Comparison of ENCODE assay signal across 25 mouse cellular contexts in genomic region chr7:133044721-133045120, GRCm38 (mm10).
DNase-seq lines count a peak whose midpoint lies in the region; ATAC-seq and TF ChIP-seq lines count a peak whose summit lies in the region.
"Had no signal": no experiment of that assay in that cellular context is flagged by ENCODE, and none has a peak within 500 bp of the region (broad histone marks: within the 10 kb centered on the region; RNA-seq: fewer than 3 reads in every experiment).

No protein-coding gene starts in this region.

- no peak for TF ChIP-seq CTCF in kidney, adult 2 months (conservative IDR thresholded peaks at IDR 0.05; ENCODE audit: insufficient read depth, insufficient read length, low read depth, low read length)
- no peak for TF ChIP-seq CTCF in lung, postnatal 0 days (IDR thresholded peaks at IDR 0.05)

- H3K9ac ChIP-seq in kidney, embryonic 16.5 days (replicated peaks; ENCODE audit: low read length), result no peak overlapping the region
- H3K9ac ChIP-seq in lung, postnatal 0 days (replicated peaks; ENCODE audit: low read depth), result no peak overlapping the region
- H3K9ac ChIP-seq in intestine, embryonic 16.5 days (ENCODE audit: low read depth, low read length), result no peak overlapping the region
- H3K9ac ChIP-seq: hindbrain, embryonic 12.5 days; liver, embryonic 15.5 days had no signal

- H3K27ac ChIP-seq in kidney, embryonic 16.5 days (ENCODE audit: low read length), result peak overlapping the region; percentile 55; the same call in 1 of the 2 replicates
- no peak overlapping the region for H3K27ac ChIP-seq in kidney, adult 2 months (ENCODE audit: insufficient read depth, low read depth, low read length)
- peak overlapping the region; percentile 17; the same call in 1 of the 2 replicates for H3K27ac ChIP-seq in lung, postnatal 0 days (ENCODE audit: low read length)
- peak overlapping the region; percentile 64 for H3K27ac ChIP-seq in intestine, embryonic 16.5 days (ENCODE audit: low read length)
- H3K27ac ChIP-seq: hindbrain, embryonic 12.5 days; liver, embryonic 15.5 days; midbrain, embryonic 10.5 days had no signal

- H3K36me3 ChIP-seq in kidney, embryonic 16.5 days (ENCODE audit: insufficient read depth, low read length), result no peaks in the 10 kb centered on the region
- H3K36me3 ChIP-seq in kidney, adult 2 months (ENCODE audit: control insufficient read depth, insufficient read depth, low read length), result no peaks in the 10 kb centered on the region
- no peaks in the 10 kb centered on the region for H3K36me3 ChIP-seq in lung, postnatal 0 days (ENCODE audit: insufficient read depth, low read length)
- no peaks in the 10 kb centered on the region for H3K36me3 ChIP-seq in intestine, embryonic 16.5 days (ENCODE audit: control insufficient read depth, insufficient read depth, low read length)
- H3K36me3 ChIP-seq: liver, embryonic 15.5 days had no signal

- H3K27me3 ChIP-seq in kidney, embryonic 16.5 days (ENCODE audit: insufficient read depth, low read length), result no peaks in the 10 kb centered on the region
- no peaks in the 10 kb centered on the region for H3K27me3 ChIP-seq in kidney, adult 2 months (replicated peaks; ENCODE audit: control insufficient read depth, insufficient read depth, low read length)
- no peaks in the 10 kb centered on the region for H3K27me3 ChIP-seq in lung, postnatal 0 days (replicated peaks; ENCODE audit: insufficient read depth, low read length)
- H3K27me3 ChIP-seq in intestine, embryonic 16.5 days (replicated peaks; ENCODE audit: control insufficient read depth, insufficient read depth, low read length), result no peaks in the 10 kb centered on the region
- H3K27me3 ChIP-seq: hindbrain, embryonic 12.5 days; liver, embryonic 15.5 days had no signal

- no peak for ATAC-seq in kidney, embryonic 16.5 days (ENCODE audit: low FRiP score, low TSS enrichment)
- peak; percentile 11; the same call in 1 of the 2 replicates for ATAC-seq in lung, postnatal 0 days
- peak; percentile 66 for ATAC-seq in intestine, embryonic 16.5 days
- ATAC-seq: activated CD4-positive, CD25-positive, alpha-beta regulatory T cell, adult 4 months; CD4-positive, CD25-positive, alpha-beta regulatory T cell, adult 4 months; forebrain, embryonic 14.5 days; midbrain, embryonic 16.5 days had no signal

- WGBS in kidney, embryonic 16.5 days, result 17% methylated on average over 4 of the region's 4 CpGs
- 44% methylated on average over 4 of the region's 4 CpGs for WGBS in kidney, adult 2 months
- WGBS in lung, postnatal 0 days, result 31% methylated on average over 4 of the region's 4 CpGs
- 36% methylated on average over 4 of the region's 4 CpGs for WGBS in intestine, embryonic 16.5 days

- no peak overlapping the region for H3K4me2 ChIP-seq in kidney, embryonic 16.5 days (replicated peaks; ENCODE audit: low read depth, low read length)
- no peak overlapping the region for H3K4me2 ChIP-seq in lung, postnatal 0 days (replicated peaks; ENCODE audit: low read depth, low read length)
- H3K4me2 ChIP-seq in intestine, embryonic 16.5 days (ENCODE audit: low read depth, low read length), result peak overlapping the region; percentile 8; the same call in 1 of the 2 replicates
- H3K4me2 ChIP-seq: heart, embryonic 11.5 days; hindbrain, embryonic 12.5 days; liver, embryonic 15.5 days had no signal

- no peaks in the 10 kb centered on the region for H3K9me3 ChIP-seq in kidney, embryonic 16.5 days (ENCODE audit: low read length)
- no peaks in the 10 kb centered on the region for H3K9me3 ChIP-seq in lung, postnatal 0 days (ENCODE audit: low read length)
- no peaks in the 10 kb centered on the region for H3K9me3 ChIP-seq in intestine, embryonic 16.5 days (ENCODE audit: control insufficient read depth, low read length)
- H3K9me3 ChIP-seq: hindbrain, embryonic 12.5 days; liver, embryonic 15.5 days; midbrain, embryonic 10.5 days had no signal

- no peak for DNase-seq in kidney, adult 2 months
- DNase-seq in lung, postnatal 0 days (ENCODE audit: low spot score), result peak; percentile 70
- DNase-seq in lung, postnatal 10 days, result no peak
- DNase-seq in heart, adult 11 months, result no peak
- DNase-seq in urinary bladder, postnatal 14 days (ENCODE audit: low spot score), result no peak
- DNase-seq: adrenal gland, adult 2 months; adrenal gland, postnatal 36 days; cerebellum, adult 2 months; cerebellum, postnatal 25 days; gastrocnemius, postnatal 14 days; heart, postnatal 36 days; kidney, adult 8-10 months; layer of hippocampus, adult 9-11 months; lung, postnatal 14 days; right cerebral cortex, postnatal 4 days had no signal

- peak; percentile 42; the same call in 1 of the 2 replicates for TF ChIP-seq EP300 in lung, postnatal 0 days (IDR thresholded peaks at IDR 0.05)

- H3K4me1 ChIP-seq in kidney, embryonic 16.5 days (ENCODE audit: insufficient read depth, low read length), result peaks cover 83% of the 10 kb centered on the region
- H3K4me1 ChIP-seq in kidney, adult 2 months (ENCODE audit: control insufficient read depth, insufficient read depth, low read length), result peaks cover 17% of the 10 kb centered on the region
- H3K4me1 ChIP-seq in lung, postnatal 0 days (ENCODE audit: insufficient read depth, low read depth, low read length), result peaks cover 44% of the 10 kb centered on the region
- peaks cover 77% of the 10 kb centered on the region for H3K4me1 ChIP-seq in intestine, embryonic 16.5 days (ENCODE audit: control insufficient read depth, insufficient read depth, low read length)

- no peak for TF ChIP-seq POLR2A in kidney, adult 2 months (IDR thresholded peaks at IDR 0.05; ENCODE audit: low read depth, low read length)

- H3K4me3 ChIP-seq in kidney, embryonic 16.5 days (ENCODE audit: low read length), result no peak overlapping the region
- no peak overlapping the region for H3K4me3 ChIP-seq in kidney, adult 2 months (ENCODE audit: insufficient read depth, low read depth, low read length)
- H3K4me3 ChIP-seq in lung, postnatal 0 days (ENCODE audit: low read depth, low read length), result no peak overlapping the region
- no peak overlapping the region for H3K4me3 ChIP-seq in intestine, embryonic 16.5 days (ENCODE audit: low read length)
- H3K4me3 ChIP-seq: hindbrain, embryonic 12.5 days; liver, embryonic 15.5 days; midbrain, embryonic 10.5 days had no signal
